Mouse (Mus musculus) hindbrain, postnatal 0 days (tissue): ENCODE results near the gene Arhgef16. TPM values are rescaled to one million over a fixed set of nuclear protein-coding genes. Genes with fewer than 3 reads are reported as not detected.
A peak's percentile ranks its signal among the peaks of the same experiment; 100 is the strongest.

ENCODE experiments used
- ATAC-seq: fragments of 200-750 bp; cut with Nextera tagmentation; 2 replicates; pipeline ENCODE4 v1.8.0; 2017; ENCODE audit warnings: mild to moderate bottlenecking, moderate TSS enrichment, moderate library complexity
- DNase-seq: peaks from one replicate; pipeline ENCODE4 v3.0.0-alpha.2; 2015; ENCODE audit warnings: low spot score
- H3K27ac ChIP-seq: fragments of 300-500 bp; sonication (generic); 2 replicates; pipeline ENCODE4 v1.5.1; 2014; ENCODE audit warnings: mild to moderate bottlenecking
- H3K27me3 ChIP-seq: fragments of 300-500 bp; sonication (generic); 2 replicates; pipeline ENCODE4 v1.6.1; 2014; ENCODE audit warnings: low read length, mixed read lengths; ENCODE audit not compliant: insufficient read depth
- H3K36me3 ChIP-seq: fragments of 300-500 bp; sonication (generic); 2 replicates; pipeline ENCODE4 v1.6.1; 2014; ENCODE audit warnings: low read length, mixed read lengths; ENCODE audit not compliant: insufficient read depth
- H3K4me1 ChIP-seq: fragments of 300-500 bp; sonication (generic); 2 replicates; pipeline ENCODE4 v1.6.1; 2014; ENCODE audit warnings: antibody characterized with exemption, low read length, mixed read lengths; ENCODE audit not compliant: insufficient read depth
- H3K4me2 ChIP-seq: fragments of 300-500 bp; sonication (generic); 2 replicates; pipeline ENCODE4 v1.6.1; 2014; ENCODE audit warnings: low read depth, mild to moderate bottlenecking, low read length, moderate library complexity, mixed read lengths
- H3K4me3 ChIP-seq: fragments of 300-500 bp; sonication (generic); 2 replicates; pipeline ENCODE4 v1.5.1; 2014; ENCODE audit warnings: low read length
- H3K9ac ChIP-seq: fragments of 300-500 bp; sonication (generic); replicated peaks from 2 replicates; pipeline ENCODE4 v1.6.1; 2014; ENCODE audit warnings: mild to moderate bottlenecking, low read length, moderate library complexity, mixed read lengths
- H3K9me3 ChIP-seq: fragments of 300-500 bp; sonication (generic); 2 replicates; pipeline ENCODE4 v1.6.1; 2016; ENCODE audit warnings: low read length, mixed read lengths
- CTCF ChIP-seq: IDR thresholded peaks from 2 replicates; pipeline ENCODE4 v1.5.1; 2016; ENCODE audit warnings: antibody characterized with exemption, control low read depth, low read depth
- WGBS: fragments of 180-500 bp; shearing (Covaris S2); extraction: QIAGEN DNeasy Blood & Tissue Kit; methylation state at CpG from one replicate; pipeline ENCODE4 v1.1.7; 2014; 5-methylcytosine and 5-hydroxymethylcytosine counted together
- polyA plus RNA-seq: library from polyadenylated mRNA; unstranded; fragments of >200 nt; fragmentation: Nextera tagmentation; extraction: Ambion mirVana; gene quantifications from 2 replicates; pipeline ENCODE4 v1.2.1, GENCODE M21; 2015
- total RNA-seq: library from RNA; depleted of rRNA; stranded (reverse); fragments of >200 nt; gene quantifications from 2 replicates; pipeline ENCODE4 v1.2.3, GENCODE M21; 2014

Arhgef16 gene
- total and polyA plus RNA-seq, 2 experiments from 2014 or later = 2.0 to 5.3 TPM

DNA sequence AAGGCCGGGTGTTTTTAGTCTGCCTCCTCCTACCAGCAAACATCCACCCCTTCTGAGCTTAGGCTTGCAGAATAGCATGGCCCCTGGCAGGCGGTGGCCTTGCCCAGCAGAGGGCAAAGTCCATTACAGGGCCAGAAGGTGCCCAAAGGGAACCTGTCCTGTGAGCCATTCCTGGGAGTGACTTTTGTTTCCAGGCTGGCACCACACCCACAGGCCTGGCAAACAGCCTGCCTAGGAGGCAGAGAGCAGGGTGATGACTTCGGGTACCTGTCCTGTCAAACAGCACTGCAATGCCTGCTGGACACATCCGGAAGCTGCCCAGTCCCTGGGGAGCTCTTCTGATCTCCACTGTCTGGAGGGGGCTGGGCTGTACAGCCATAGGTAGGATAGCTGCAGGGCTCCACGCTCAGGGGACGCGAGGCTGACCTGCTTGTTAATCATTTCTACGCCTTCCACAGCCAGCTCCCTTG lies 7.2 kb downstream of the Arhgef16 start:
- Histone ChIP-seq H3K4me3 (no peak overlapping the region), H3K9me3 (no peaks in the 10 kb centered on the region), H3K27ac (no peak overlapping the region), H3K4me1 (no peaks in the 10 kb centered on the region), H3K9ac (no peak overlapping the region), H3K27me3 (peaks cover 6% of the 10 kb centered on the region; the same call in 1 of the 2 replicates), H3K4me2 (no peak overlapping the region), H3K36me3 (no peaks in the 10 kb centered on the region)
- TF ChIP-seq CTCF = no peak
- no peak for DNase-seq
- ATAC-seq = no peak
- WGBS = 55% methylated on average over 8 of the region's 8 CpGs

DNA sequence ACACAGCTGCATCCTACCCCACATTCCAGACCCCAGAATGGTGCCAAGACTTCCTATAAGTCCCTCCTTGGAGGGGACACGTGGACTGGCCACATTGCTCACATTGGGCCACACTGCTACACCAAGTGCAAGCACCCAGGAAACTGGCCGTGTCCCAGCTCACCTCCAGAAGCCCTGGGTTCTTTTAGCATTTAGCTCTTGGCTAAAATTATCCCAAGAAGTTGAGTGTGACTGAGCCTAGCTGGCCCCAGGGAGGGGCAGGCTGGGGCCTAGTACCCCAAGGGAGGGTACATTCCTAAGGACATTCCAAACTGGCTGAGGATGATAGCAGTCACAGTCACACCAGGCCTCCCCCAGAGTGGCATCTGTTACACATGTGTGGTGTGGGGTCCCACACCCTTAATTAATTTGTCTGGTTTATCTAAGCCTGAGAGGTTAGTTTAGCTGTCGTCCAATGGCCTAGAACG lies 7.7 kb downstream of the Arhgef16 start:
- no peak overlapping the region for H3K4me2 ChIP-seq

DNA sequence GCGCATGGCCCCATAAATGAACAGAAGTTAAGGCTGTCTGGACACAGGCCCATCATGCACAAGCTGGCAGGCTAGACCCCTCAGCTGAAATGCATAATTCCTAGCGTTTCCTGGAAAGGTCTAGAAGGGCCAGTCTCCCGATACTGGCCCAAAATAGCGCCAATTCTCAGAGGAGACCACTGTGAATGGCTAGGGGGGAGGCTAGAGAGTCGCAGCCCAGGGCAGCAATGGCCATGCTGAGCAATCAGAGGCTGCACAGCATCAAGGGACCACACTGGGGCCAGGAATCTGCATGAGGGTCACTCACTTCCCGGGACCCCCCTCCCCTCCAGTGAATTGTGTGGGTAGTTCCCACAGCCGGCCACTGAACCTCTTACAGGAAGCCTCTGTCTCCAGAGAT lies 17.8 kb downstream of the Arhgef16 start:
- ATAC-seq (no peak), DNase-seq (no peak)
- Histone ChIP-seq H3K27me3 (no peaks in the 10 kb centered on the region), H3K27ac (no peak overlapping the region), H3K9me3 (no peaks in the 10 kb centered on the region), H3K4me1 (no peaks in the 10 kb centered on the region), H3K4me2 (no peak overlapping the region), H3K9ac (no peak overlapping the region), H3K36me3 (no peaks in the 10 kb centered on the region), H3K4me3 (no peak overlapping the region)
- WGBS = 59% methylated on average over 7 of the region's 7 CpGs
- TF ChIP-seq CTCF = no peak

More for the DNA sequence above, 7.7 kb downstream of the Arhgef16 start:
- no peaks in the 10 kb centered on the region for H3K9me3 ChIP-seq
- DNase-seq = no peak
- 0 out of 2 replicates have a peak, but pooled peaks cover 1% of the 10 kb centered on the region for H3K27me3 ChIP-seq
- no peaks in the 10 kb centered on the region for H3K36me3 ChIP-seq
- H3K27ac ChIP-seq = no peak overlapping the region
- H3K9ac ChIP-seq = no peak overlapping the region
- no peaks in the 10 kb centered on the region for H3K4me1 ChIP-seq
- no peak overlapping the region for H3K4me3 ChIP-seq
- WGBS = 64% methylated on average over 4 of the region's 4 CpGs
- no peak for TF ChIP-seq CTCF
- no peak for ATAC-seq

DNA sequence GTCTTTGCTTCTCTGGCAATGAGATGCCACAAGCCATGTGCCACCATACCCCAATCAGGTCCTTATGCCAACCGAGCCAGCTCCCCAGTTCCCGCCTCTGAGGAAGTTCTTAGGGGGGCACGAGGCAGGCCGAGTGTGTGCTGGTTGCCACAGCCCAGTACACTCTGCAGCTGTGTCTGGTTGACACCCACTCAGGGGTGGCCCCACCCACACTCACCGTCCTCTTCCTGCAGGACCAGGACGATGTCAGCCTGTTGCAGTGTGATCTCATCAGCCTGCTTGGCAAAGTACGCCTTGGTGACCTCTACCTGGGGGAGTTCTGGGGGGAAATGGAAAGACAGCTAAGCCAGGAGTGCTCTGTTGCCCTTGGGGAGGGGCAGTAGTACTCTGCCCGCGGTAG lies 22.0 kb downstream of the Arhgef16 start:
- Histone ChIP-seq H3K36me3 (peaks cover 3% of the 10 kb centered on the region; the same call in 1 of the 2 replicates), H3K27ac (no peak overlapping the region), H3K27me3 (no peaks in the 10 kb centered on the region), H3K9me3 (no peaks in the 10 kb centered on the region), H3K4me1 (no peaks in the 10 kb centered on the region), H3K4me3 (no peak overlapping the region), H3K4me2 (no peak overlapping the region), H3K9ac (no peak overlapping the region)
- ATAC-seq (peak; percentile 39; the same call in 1 of the 2 replicates), DNase-seq (no peak)
- no peak for TF ChIP-seq CTCF
- WGBS = 88% methylated on average over 9 of the region's 9 CpGs

DNA sequence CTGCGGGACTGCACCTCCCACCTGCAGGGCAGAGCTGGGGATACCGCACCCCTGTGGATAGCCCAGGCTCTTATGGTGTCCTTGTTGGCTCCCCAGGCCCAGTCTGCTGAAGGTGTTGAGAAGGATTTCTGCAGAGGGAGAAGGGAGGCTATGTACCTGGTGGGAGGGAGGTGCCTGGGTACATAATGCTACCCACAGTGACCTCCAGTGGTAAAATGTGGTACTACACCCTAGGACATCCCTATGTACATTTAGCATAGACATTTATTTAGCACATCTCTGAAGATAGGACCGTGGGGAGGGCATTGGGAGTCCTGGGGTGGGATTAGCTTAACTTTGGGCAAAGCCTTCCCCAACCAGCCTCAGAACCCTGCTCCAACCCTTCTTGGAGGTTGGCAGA lies 28.5 kb downstream of the Arhgef16 start:
- Histone ChIP-seq H3K4me3 (no peak overlapping the region), H3K9me3 (no peaks in the 10 kb centered on the region), H3K36me3 (peaks cover 7% of the 10 kb centered on the region; the same call in 1 of the 2 replicates), H3K27ac (no peak overlapping the region), H3K27me3 (no peaks in the 10 kb centered on the region), H3K4me1 (no peaks in the 10 kb centered on the region), H3K9ac (no peak overlapping the region), H3K4me2 (no peak overlapping the region)
- 55% methylated on average over 3 of the region's 3 CpGs for WGBS
- TF ChIP-seq CTCF = peak; percentile 96
- ATAC-seq (peak; percentile 47), DNase-seq (peak; percentile 92)

DNA sequence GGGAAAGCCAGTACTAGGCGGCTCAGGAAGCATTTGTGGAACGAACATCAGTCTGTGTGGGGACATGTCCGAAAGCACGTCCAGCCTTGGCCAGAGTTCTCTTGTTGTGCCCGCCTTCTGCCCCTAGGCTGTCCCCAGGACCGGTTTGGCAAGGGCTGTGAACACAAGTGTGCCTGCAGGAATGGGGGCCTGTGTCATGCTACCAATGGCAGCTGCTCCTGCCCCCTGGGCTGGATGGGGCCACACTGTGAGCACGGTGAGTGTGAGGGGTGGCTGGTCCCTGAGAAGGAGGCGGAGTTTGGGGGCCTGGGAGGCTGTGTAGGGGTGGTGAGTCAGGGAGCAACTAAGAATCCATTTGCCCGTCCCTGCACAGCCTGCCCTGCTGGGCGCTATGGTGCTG lies 32.0 kb downstream of the Arhgef16 start:
- ATAC-seq = no peak
- Histone ChIP-seq H3K27ac (no peak overlapping the region), H3K9me3 (no peaks in the 10 kb centered on the region), H3K27me3 (no peaks in the 10 kb centered on the region), H3K4me1 (no peaks in the 10 kb centered on the region), H3K4me2 (no peak overlapping the region), H3K36me3 (peaks cover 4% of the 10 kb centered on the region; the same call in 1 of the 2 replicates), H3K4me3 (no peak overlapping the region), H3K9ac (no peak overlapping the region)
- WGBS = 58% methylated on average over 10 of the region's 10 CpGs
- no peak for TF ChIP-seq CTCF
- no peak for DNase-seq

DNA sequence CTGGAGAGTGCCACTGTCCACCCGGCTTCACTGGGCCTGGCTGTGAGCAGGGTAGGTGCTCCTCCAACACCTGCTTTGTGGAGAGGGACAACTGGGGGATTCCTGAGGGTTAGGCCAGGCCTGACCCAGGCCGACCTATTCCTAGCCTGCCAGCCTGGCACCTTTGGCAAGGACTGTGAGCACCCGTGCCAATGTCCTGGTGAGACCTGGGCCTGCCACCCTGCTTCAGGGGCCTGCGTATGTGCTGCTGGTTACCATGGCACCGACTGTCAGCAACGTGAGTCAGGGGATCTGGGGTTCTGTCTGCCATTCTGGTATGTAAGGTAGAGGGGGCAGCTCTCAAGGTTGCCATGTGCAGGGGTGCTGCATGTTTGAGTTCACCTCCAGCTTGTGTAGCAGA lies 34.0 kb downstream of the Arhgef16 start:
- ATAC-seq (no peak), DNase-seq (no peak)
- Histone ChIP-seq H3K4me3 (no peak overlapping the region), H3K4me2 (no peak overlapping the region), H3K27ac (no peak overlapping the region), H3K4me1 (no peaks in the 10 kb centered on the region), H3K9ac (no peak overlapping the region), H3K9me3 (no peaks in the 10 kb centered on the region), H3K36me3 (no peaks in the 10 kb centered on the region), H3K27me3 (no peaks in the 10 kb centered on the region)
- 65% methylated on average over 6 of the region's 6 CpGs for WGBS
- TF ChIP-seq CTCF = no peak
